Mouse (Mus musculus): ENCODE results near the gene Phf21b.

The Phf21b gene

GRCm38 (mm10) chr15:84736994-84737346, 118.9 kb downstream of the Phf21b start:
- peaks cover 45% of the 10 kb centered on the region for H3K36me3 ChIP-seq (ENCODE audit: insufficient read depth, low read length)
- H3K4me3 ChIP-seq (replicated peaks; ENCODE audit: low read length) = no peak overlapping the region
- peaks cover 46% of the 10 kb centered on the region for H3K4me1 ChIP-seq (replicated peaks; ENCODE audit: low read depth, low read length)
- no peaks in the 10 kb centered on the region for H3K9me3 ChIP-seq (ENCODE audit: low read length)
- TF ChIP-seq NANOG (IDR thresholded peaks at IDR 0.05; ENCODE audit: borderline replicate concordance, low read length) (no peak), CTCF (conservative IDR thresholded peaks at IDR 0.05; ENCODE audit: low read length) (no peak), POU5F1 (IDR thresholded peaks at IDR 0.05; ENCODE audit: borderline replicate concordance, low read length) (no peak)
- H3K27me3 ChIP-seq (ENCODE audit: insufficient read depth, low read length) = no peaks in the 10 kb centered on the region

- H3K4me1 ChIP-seq (replicated peaks; ENCODE audit: low read depth, low read length) = peaks cover 49% of the 10 kb centered on the region
- TF ChIP-seq CTCF (conservative IDR thresholded peaks at IDR 0.05; ENCODE audit: low read length) (no peak), POU5F1 (IDR thresholded peaks at IDR 0.05; ENCODE audit: borderline replicate concordance, low read length) (no peak), NANOG (IDR thresholded peaks at IDR 0.05; ENCODE audit: borderline replicate concordance, low read length) (no peak)
- peaks cover 40% of the 10 kb centered on the region for H3K36me3 ChIP-seq (ENCODE audit: insufficient read depth, low read length)
- no peak overlapping the region for H3K4me3 ChIP-seq (replicated peaks; ENCODE audit: low read length)
- H3K9me3 ChIP-seq (ENCODE audit: low read length) = no peaks in the 10 kb centered on the region
- no peaks in the 10 kb centered on the region for H3K27me3 ChIP-seq (ENCODE audit: insufficient read depth, low read length)
Observed at GRCm38 (mm10) chr15:84736346-84736993, 119.4 kb downstream of the Phf21b start.
